Mouse (Mus musculus): ENCODE measurements around the gene Lrch1. TPM values are rescaled to one million over a fixed set of nuclear protein-coding genes. Genes with fewer than 3 reads are reported as not detected.
A peak's percentile ranks its signal among the peaks of the same experiment; 100 is the strongest.

Gene Lrch1
- polyA plus RNA-seq, 1 experiment from 2014 or later, result 14.6 TPM

DNA sequence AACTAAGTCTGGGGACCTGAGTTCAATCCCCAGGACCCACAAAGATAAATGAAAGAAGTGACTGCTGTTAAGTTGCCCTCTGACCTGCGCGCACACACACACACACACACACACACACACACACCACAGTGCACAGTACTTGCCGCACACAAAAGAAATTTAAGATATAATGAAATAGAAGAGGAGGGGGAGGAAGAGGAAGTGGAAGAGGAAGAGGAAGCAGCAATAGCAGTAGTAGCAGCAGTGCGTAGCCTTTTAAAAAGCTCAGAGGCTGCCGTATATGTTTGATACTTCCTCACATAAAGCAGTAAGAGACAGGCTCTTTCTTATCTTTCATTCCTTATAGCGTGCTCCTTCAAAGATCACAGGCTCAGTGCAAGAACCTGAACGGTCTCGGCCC is 92.2 kb downstream of the Lrch1 start:
- peaks cover 24% of the 10 kb centered on the region for H3K4me1 ChIP-seq
- no peak overlapping the region for H3K27ac ChIP-seq
- no peaks in the 10 kb centered on the region for H3K9me3 ChIP-seq
- no peak for ATAC-seq (ENCODE audit: insufficient number of reproducible peaks, low FRiP score, low TSS enrichment, low read depth)
- WGBS, result 91% methylated on average over 8 of the region's 8 CpGs
- H3K9ac ChIP-seq, result no peak overlapping the region
- H3K4me3 ChIP-seq, result no peak overlapping the region
- no peak overlapping the region for H3K4me2 ChIP-seq
- H3K36me3 ChIP-seq, result peaks cover 12% of the 10 kb centered on the region
- no peaks in the 10 kb centered on the region for H3K27me3 ChIP-seq

DNA sequence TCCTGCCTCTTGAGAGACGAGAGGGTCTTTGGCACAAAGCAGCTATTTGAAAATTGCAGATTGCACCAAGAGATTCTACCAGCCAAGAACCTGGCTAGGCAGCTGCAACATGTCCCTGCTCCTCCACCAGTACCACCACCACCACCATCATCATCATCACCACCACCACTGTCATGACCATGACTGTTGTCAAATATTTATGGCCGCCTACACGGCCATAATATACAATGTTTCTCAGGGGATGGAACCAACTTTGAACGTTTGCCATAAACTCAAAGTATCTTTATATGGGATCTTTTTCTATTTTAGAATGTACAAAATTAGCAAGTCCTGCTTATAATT is 93.9 kb downstream of the Lrch1 start:
- no peak overlapping the region for H3K4me2 ChIP-seq
- H3K4me1 ChIP-seq, result peaks cover 29% of the 10 kb centered on the region
- no peak overlapping the region for H3K4me3 ChIP-seq
- H3K27me3 ChIP-seq, result no peaks in the 10 kb centered on the region
- no peak overlapping the region for H3K9ac ChIP-seq
- no peak for ATAC-seq (ENCODE audit: insufficient number of reproducible peaks, low FRiP score, low TSS enrichment, low read depth)
- peaks cover 12% of the 10 kb centered on the region for H3K36me3 ChIP-seq
- 63% methylated on average over 4 of the region's 4 CpGs for WGBS
- H3K27ac ChIP-seq, result no peak overlapping the region
- H3K9me3 ChIP-seq, result no peaks in the 10 kb centered on the region

DNA sequence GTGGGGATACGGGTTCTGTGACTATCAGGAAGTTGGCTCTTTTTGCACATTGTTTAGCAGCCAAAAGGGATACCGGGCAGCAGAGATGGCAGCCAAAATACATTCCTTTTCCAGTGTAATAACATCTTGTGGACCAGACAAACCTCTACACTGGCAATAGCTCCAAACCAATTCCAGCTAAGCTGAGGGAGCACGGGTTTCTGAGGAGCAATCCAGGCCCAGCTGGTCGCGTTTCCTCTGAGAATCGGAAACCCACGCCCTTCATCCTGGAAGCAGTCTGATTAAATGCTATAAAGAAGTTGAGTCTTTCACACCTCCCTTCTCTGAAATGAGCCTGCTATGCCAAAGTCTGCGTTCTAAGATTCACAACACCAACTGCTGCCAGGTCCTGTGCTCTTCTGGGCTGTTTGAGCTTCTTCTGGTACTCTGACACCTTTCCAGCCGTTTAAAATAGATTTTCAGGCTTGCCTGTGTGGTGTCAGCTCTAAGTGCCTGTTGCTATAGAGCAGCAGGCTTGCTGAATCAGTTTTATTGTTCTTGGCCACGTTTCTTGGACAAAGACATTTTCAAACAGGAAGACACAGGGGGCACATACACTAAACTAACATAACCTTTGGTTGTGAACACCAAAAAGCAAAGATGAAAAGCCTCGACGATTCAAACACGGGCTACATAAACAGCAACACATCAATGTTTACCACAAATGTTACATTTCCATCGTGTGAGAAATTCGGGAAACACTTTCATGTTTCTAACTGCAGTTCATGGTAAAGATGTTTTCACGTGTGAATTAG is 94.5 kb downstream of the Lrch1 start:
- Histone ChIP-seq H3K4me2 (peak overlapping the region; percentile 25), H3K36me3 (peaks cover 12% of the 10 kb centered on the region), H3K4me3 (no peak overlapping the region), H3K27me3 (no peaks in the 10 kb centered on the region), H3K9ac (no peak overlapping the region), H3K4me1 (peaks cover 33% of the 10 kb centered on the region), H3K27ac (peak overlapping the region; percentile 79), H3K9me3 (no peaks in the 10 kb centered on the region)
- 16% methylated on average over 16 of the region's 16 CpGs for WGBS
- 0 out of 2 replicates have a peak, but pooled peaks have one; percentile 63 for ATAC-seq (ENCODE audit: insufficient number of reproducible peaks, low FRiP score, low TSS enrichment, low read depth)

DNA sequence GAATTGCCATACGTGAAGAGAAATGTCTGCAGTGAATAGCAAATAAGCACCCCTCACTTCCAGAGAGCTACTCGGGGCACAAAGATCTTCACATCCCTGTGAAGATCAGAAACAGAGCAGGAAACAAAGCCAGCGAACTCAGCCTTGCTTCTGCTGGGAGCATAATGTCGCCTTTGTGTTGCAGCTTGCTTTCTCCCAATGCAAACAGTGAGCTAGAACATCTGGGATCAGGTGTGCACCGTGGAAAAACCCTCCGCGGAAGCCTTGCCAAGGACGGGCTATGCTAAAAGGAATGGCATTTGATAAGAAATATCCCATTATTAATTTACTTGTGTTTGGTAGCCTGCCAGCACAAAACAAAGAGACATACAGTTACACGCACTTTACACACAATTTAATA is 95.8 kb downstream of the Lrch1 start:
- H3K9ac ChIP-seq, result no peak overlapping the region
- no peak for ATAC-seq (ENCODE audit: insufficient number of reproducible peaks, low FRiP score, low TSS enrichment, low read depth)
- peaks cover 9% of the 10 kb centered on the region for H3K36me3 ChIP-seq
- H3K27me3 ChIP-seq, result no peaks in the 10 kb centered on the region
- peaks cover 44% of the 10 kb centered on the region for H3K4me1 ChIP-seq
- H3K27ac ChIP-seq, result no peak overlapping the region
- no peaks in the 10 kb centered on the region for H3K9me3 ChIP-seq
- no peak overlapping the region for H3K4me2 ChIP-seq
- no peak overlapping the region for H3K4me3 ChIP-seq
- 39% methylated on average over 9 of the region's 9 CpGs for WGBS

DNA sequence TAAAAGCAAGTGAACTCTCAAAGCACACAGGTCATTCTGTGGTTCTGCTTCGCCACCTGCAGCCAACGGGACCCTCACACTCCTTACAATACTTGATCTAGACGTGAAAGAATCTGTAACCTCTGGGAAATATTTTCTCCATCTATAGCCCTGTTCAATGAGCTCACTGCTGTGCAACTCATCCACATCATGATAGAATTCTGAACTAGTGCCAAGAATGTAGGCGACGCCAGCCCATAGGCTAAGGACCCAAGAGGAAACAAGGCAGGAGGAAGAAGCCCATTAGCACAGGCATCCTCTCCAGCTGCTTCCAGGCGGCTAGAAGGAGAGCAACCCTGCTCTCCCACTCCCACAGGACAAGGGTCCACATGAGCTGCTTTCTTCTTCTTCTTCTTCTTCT is 98.7 kb downstream of the Lrch1 start:
- WGBS, result 42% methylated on average over 6 of the region's 6 CpGs
- Histone ChIP-seq H3K4me2 (no peak overlapping the region), H3K9ac (no peak overlapping the region), H3K9me3 (no peaks in the 10 kb centered on the region), H3K27me3 (no peaks in the 10 kb centered on the region), H3K4me3 (no peak overlapping the region), H3K27ac (peak overlapping the region; percentile 38; the same call in 1 of the 2 replicates), H3K4me1 (peaks cover 55% of the 10 kb centered on the region), H3K36me3 (no peaks in the 10 kb centered on the region)
- peak; percentile 67; the same call in 1 of the 2 replicates for ATAC-seq (ENCODE audit: insufficient number of reproducible peaks, low FRiP score, low TSS enrichment, low read depth)

DNA sequence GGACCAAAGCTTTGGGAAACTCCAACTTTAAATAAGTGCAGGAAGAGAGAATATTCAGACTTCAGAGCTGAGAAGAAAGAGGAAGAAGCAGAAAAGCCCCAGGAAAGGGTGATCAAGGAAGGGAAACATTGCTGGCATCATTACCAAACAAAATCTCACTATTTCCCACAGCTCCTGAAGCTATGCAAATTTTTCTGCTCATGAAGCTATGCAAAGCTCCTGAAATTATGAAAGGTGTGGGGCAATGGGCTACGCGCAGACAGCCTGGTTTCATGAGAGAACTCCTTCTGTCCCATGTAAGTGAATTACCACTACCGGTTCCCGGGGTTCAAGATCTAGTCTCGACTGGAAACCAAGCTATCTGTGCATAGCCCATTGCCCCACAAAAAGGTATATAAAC is 99.5 kb downstream of the Lrch1 start:
- Histone ChIP-seq H3K9me3 (no peaks in the 10 kb centered on the region), H3K4me1 (peaks cover 50% of the 10 kb centered on the region), H3K27me3 (no peaks in the 10 kb centered on the region), H3K27ac (0 out of 2 replicates have a peak overlapping the region, but pooled peaks have one; percentile 22), H3K9ac (no peak overlapping the region), H3K4me3 (no peak overlapping the region), H3K4me2 (no peak overlapping the region), H3K36me3 (no peaks in the 10 kb centered on the region)
- ATAC-seq (ENCODE audit: insufficient number of reproducible peaks, low FRiP score, low TSS enrichment, low read depth), result no peak
- 89% methylated on average over 5 of the region's 5 CpGs for WGBS

DNA sequence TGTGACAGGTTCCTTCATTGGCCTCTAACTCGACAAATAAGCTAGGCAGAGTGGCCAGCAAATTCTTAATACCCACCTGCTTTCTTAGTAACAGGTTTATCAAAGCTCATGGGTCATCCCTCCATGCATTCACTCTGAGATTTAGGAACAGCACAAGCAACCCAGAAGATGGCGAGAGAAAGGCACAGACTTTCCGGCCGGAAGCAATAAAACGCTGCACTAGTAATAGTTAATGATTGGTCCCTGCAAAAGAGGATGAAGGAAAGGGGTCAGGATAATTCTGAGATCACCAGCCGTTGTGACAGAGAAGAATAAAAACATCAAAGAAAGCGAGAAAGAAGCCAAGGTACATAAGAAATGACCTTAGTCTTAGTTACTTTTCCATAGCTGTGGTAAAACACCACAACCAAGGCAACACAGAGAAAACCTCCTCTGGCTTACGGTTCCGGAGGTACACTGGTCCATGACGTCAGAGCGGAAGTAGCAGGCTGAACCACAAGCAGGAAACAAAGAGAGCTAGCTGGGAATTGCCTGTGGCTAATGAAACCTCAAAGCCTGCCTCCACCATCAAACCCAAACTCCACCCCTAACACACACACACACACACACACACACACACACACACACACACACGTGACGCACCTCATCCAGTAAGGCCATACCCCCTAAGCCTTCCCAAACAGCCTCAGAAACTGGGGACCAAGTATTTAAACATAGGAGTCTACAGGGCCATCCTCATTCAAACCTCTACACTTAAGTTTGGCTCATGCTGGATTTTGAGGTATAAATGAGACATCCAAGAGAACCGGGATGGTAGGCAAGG is 100.2 kb downstream of the Lrch1 start:
- no peak overlapping the region for H3K4me2 ChIP-seq
- no peak overlapping the region for H3K9ac ChIP-seq
- H3K36me3 ChIP-seq, result no peaks in the 10 kb centered on the region
- H3K27ac ChIP-seq, result peak overlapping the region; percentile 65
- H3K4me3 ChIP-seq, result no peak overlapping the region
- H3K4me1 ChIP-seq, result peaks cover 43% of the 10 kb centered on the region
- ATAC-seq (ENCODE audit: insufficient number of reproducible peaks, low FRiP score, low TSS enrichment, low read depth), result no peak
- 39% methylated on average over 14 of the region's 14 CpGs for WGBS
- no peaks in the 10 kb centered on the region for H3K27me3 ChIP-seq
- H3K9me3 ChIP-seq, result no peaks in the 10 kb centered on the region

DNA sequence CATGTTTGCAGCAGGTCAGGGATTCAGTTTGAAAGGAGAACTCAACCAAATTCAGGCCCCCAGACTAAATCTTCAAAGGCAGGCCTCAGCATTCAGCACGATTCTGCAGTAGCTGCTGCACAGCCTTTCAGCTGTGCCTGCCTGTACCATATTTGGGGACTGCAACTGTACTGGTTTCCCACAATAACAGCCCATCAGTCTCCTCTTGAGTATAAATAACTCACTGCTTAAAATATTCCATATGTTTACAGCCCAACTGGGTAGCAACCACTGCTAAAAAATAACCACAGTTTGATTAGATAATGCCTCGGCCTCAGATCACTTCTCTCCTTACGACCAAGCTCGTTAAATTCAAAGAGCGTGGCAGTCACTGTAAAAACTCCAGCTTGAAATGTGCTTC is 101.0 kb downstream of the Lrch1 start:
- peak overlapping the region; percentile 65 for H3K27ac ChIP-seq
- no peaks in the 10 kb centered on the region for H3K36me3 ChIP-seq
- H3K4me2 ChIP-seq, result no peak overlapping the region
- peak; percentile 44; the same call in 1 of the 2 replicates for ATAC-seq (ENCODE audit: insufficient number of reproducible peaks, low FRiP score, low TSS enrichment, low read depth)
- H3K4me3 ChIP-seq, result no peak overlapping the region
- H3K27me3 ChIP-seq, result no peaks in the 10 kb centered on the region
- H3K4me1 ChIP-seq, result peaks cover 34% of the 10 kb centered on the region
- no peaks in the 10 kb centered on the region for H3K9me3 ChIP-seq
- no peak overlapping the region for H3K9ac ChIP-seq
- 14% methylated on average over 5 of the region's 5 CpGs for WGBS

DNA sequence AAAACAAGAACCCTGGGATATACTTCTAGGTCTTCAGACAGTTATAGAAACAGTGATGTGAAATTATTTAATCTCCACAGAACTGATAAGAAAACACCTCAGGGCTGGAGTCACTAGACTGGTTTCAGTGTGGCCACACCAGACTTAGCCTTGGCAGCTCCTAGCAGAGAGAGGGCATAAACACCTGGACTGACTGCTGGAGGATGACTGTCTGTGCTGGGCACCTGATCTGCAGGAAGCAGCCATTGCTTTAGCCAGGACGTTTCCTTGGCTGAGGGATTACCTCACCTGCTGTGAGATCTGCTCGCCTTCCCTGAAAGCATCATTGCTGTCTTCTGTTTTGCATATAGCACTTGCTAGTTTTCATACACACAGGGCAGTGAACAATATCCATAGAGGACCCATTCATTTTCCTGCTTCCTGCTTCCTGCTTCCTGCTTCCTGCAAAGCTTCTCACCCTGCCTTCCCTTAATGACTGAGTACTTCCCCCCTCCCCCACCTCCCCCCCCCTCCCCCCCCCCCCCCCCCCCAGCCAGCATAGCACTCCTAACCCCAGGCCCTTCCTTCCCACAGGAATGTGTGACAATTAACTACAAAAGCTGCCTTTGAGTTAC is 101.9 kb downstream of the Lrch1 start:
- no peak overlapping the region for H3K9ac ChIP-seq
- H3K4me1 ChIP-seq, result peaks cover 37% of the 10 kb centered on the region
- 25% methylated on average over 2 of the region's 2 CpGs for WGBS
- H3K9me3 ChIP-seq, result no peaks in the 10 kb centered on the region
- no peaks in the 10 kb centered on the region for H3K27me3 ChIP-seq
- no peaks in the 10 kb centered on the region for H3K36me3 ChIP-seq
- H3K27ac ChIP-seq, result no peak overlapping the region
- no peak overlapping the region for H3K4me3 ChIP-seq
- no peak for ATAC-seq (ENCODE audit: insufficient number of reproducible peaks, low FRiP score, low TSS enrichment, low read depth)
- H3K4me2 ChIP-seq, result no peak overlapping the region

DNA sequence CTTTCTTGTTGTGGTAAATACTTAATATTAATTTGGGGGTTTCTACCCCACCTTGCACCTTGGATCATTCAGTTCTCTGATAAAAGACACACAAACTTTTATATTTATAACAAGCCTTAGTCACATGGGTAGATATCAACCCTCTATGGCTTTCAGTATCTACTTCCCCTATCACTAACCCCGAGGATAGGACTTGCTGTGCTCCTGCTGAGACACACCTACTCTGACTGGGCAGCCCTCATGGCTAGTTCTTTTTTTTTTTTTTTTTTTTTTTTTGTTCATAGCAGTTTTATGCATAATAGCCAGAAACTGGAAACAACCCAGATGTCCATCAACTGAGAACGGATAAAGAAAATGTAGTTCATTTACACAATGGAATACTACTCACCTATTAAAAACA is 106.0 kb downstream of the Lrch1 start:
- H3K36me3 ChIP-seq, result no peaks in the 10 kb centered on the region
- peaks cover 23% of the 10 kb centered on the region for H3K4me1 ChIP-seq
- no peak overlapping the region for H3K9ac ChIP-seq
- no peak overlapping the region for H3K4me2 ChIP-seq
- ATAC-seq (ENCODE audit: insufficient number of reproducible peaks, low FRiP score, low TSS enrichment, low read depth), result no peak
- no peaks in the 10 kb centered on the region for H3K27me3 ChIP-seq
- no peak overlapping the region for H3K27ac ChIP-seq
- no peak overlapping the region for H3K4me3 ChIP-seq
- WGBS, result 68% methylated on average over 2 of the region's 2 CpGs
- H3K9me3 ChIP-seq, result no peaks in the 10 kb centered on the region

DNA sequence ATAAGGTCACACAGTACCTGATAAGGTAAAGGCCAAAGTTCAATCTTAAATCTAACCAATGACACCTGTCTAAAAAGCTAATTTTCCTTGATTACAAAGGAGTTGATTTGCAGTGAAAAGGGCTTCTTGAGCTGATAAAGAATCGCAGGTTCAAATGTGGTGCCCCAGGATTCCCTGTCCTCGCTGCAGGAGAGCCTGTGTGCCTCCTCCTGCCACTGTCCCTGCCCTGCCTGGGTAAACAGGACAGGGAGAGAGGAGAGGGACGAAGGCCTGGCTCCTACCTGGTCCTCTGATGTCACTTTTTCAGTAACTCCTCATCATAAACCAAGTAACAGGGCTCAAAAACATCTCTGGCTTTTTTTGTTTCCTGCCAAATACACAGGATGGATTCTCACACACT is 106.4 kb downstream of the Lrch1 start:
- Histone ChIP-seq H3K4me1 (peaks cover 19% of the 10 kb centered on the region), H3K27me3 (no peaks in the 10 kb centered on the region), H3K36me3 (no peaks in the 10 kb centered on the region), H3K4me3 (no peak overlapping the region), H3K9ac (no peak overlapping the region), H3K4me2 (no peak overlapping the region), H3K9me3 (no peaks in the 10 kb centered on the region), H3K27ac (no peak overlapping the region)
- WGBS, result 66% methylated on average over 3 of the region's 3 CpGs
- ATAC-seq (ENCODE audit: insufficient number of reproducible peaks, low FRiP score, low TSS enrichment, low read depth), result no peak

DNA sequence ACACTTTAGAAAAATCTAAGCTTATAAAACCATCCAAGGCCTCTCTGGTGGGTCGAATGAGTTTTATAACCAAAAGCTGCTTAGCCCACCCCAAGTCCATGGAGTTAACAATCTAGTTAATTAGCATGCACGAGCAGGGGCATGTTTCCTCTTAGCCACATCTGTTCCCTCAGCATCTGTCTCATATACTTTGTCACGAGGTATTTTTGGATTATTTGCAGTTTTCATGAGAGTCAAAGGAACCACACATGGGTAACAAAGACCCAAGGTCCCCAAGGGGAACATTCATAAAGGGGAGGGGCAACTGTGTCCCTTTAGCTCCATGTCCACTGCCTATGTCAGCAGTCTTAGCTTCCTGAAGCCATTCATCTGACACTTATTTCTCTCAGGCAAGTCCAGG is 106.9 kb downstream of the Lrch1 start:
- H3K9ac ChIP-seq, result no peak overlapping the region
- ATAC-seq (ENCODE audit: insufficient number of reproducible peaks, low FRiP score, low TSS enrichment, low read depth), result no peak
- H3K4me1 ChIP-seq, result peaks cover 18% of the 10 kb centered on the region
- no peaks in the 10 kb centered on the region for H3K9me3 ChIP-seq
- H3K27ac ChIP-seq, result no peak overlapping the region
- H3K4me2 ChIP-seq, result no peak overlapping the region
- H3K36me3 ChIP-seq, result no peaks in the 10 kb centered on the region
- 7% methylated on average over 3 of the region's 3 CpGs for WGBS
- no peaks in the 10 kb centered on the region for H3K27me3 ChIP-seq
- no peak overlapping the region for H3K4me3 ChIP-seq
